Mouse (Mus musculus) liver, embryonic 11.5 days (tissue): ENCODE measurements around the gene Bub1b. TPM values are rescaled to one million over a fixed set of nuclear protein-coding genes. Genes with fewer than 3 reads are reported as not detected.
"Not testable (repeated sequence)": the region's sequence is repeated elsewhere in the genome, so short reads cannot be mapped to it uniquely, and the experiment has no call there.

Experiments
- ATAC-seq: fragments of 200-750 bp; cut with Nextera tagmentation; replicated peaks from 2 replicates; pipeline ENCODE4 v1.8.0; 2017; ENCODE audit warnings: moderate number of reproducible peaks, mild to moderate bottlenecking, moderate TSS enrichment, moderate library complexity; ENCODE audit not compliant: low FRiP score
- DNase-seq: peaks from one replicate; pipeline ENCODE4 v3.0.0-alpha.2; 2017; ENCODE audit warnings: low spot score
- H3K27ac ChIP-seq: fragments of 300-500 bp; sonication (generic); 2 replicates; pipeline ENCODE4 v1.5.1; 2014; ENCODE audit warnings: mild to moderate bottlenecking, low read depth, low read length, control low read depth
- H3K27me3 ChIP-seq: fragments of 300-500 bp; sonication (generic); replicated peaks from 2 replicates; pipeline ENCODE4 v1.6.1; 2014; ENCODE audit warnings: low read length, mixed read lengths; ENCODE audit not compliant: control insufficient read depth, insufficient read depth
- H3K36me3 ChIP-seq: fragments of 300-500 bp; sonication (generic); 2 replicates; pipeline ENCODE4 v1.6.1; 2014; ENCODE audit warnings: mild to moderate bottlenecking, low read length, moderate library complexity, mixed read lengths; ENCODE audit not compliant: control insufficient read depth, insufficient read depth
- H3K4me1 ChIP-seq: fragments of 300-500 bp; sonication (generic); replicated peaks from 2 replicates; pipeline ENCODE4 v1.6.1; 2014; ENCODE audit warnings: low read length, mixed read lengths; ENCODE audit not compliant: control insufficient read depth, insufficient read depth
- H3K4me2 ChIP-seq: fragments of 300-500 bp; sonication (generic); 2 replicates; pipeline ENCODE4 v1.6.1; 2014; ENCODE audit warnings: mild to moderate bottlenecking, control low read depth, moderate library complexity
- H3K4me3 ChIP-seq: fragments of 300-500 bp; sonication (generic); 2 replicates; pipeline ENCODE4 v1.5.1; 2014; ENCODE audit warnings: low read depth, low read length, control low read depth
- H3K9ac ChIP-seq: fragments of 300-500 bp; sonication (generic); 2 replicates; pipeline ENCODE4 v1.6.1; 2014; ENCODE audit warnings: low read depth, low read length, control low read depth
- H3K9me3 ChIP-seq: fragments of 300-500 bp; sonication (generic); 2 replicates; pipeline ENCODE4 v1.6.1; 2016; ENCODE audit warnings: low read length, inconsistent platforms, mixed read lengths; ENCODE audit not compliant: control insufficient read depth
- WGBS: fragments of 180-500 bp; shearing (Covaris S2); extraction: QIAGEN DNeasy Blood & Tissue Kit; methylation state at CpG from one replicate; pipeline ENCODE4 v1.1.7; 2014; 5-methylcytosine and 5-hydroxymethylcytosine counted together
- polyA plus RNA-seq: library from polyadenylated mRNA; unstranded; fragments of >200 nt; fragmentation: Nextera tagmentation; extraction: Ambion mirVana; gene quantifications from 2 replicates; pipeline ENCODE4 v1.2.1, GENCODE M21; 2014

The Bub1b gene
- polyA plus RNA-seq, result 97.7 and 112 TPM in 2 replicates

- 5% methylated on average over 41 of the region's 41 CpGs for WGBS
- peaks cover 17% of the 10 kb centered on the region for H3K4me1 ChIP-seq
- H3K4me2 ChIP-seq, result peak within 1 kb of the TSS; percentile 74
- H3K4me3 ChIP-seq, result peak within 1 kb of the TSS; percentile 73
- no peaks in the 10 kb centered on the region for H3K27me3 ChIP-seq
- H3K27ac ChIP-seq, result peak within 1 kb of the TSS; percentile 56; the same call in 1 of the 2 replicates
- ATAC-seq, result peak; percentile 97
- no peaks in the 10 kb centered on the region for H3K9me3 ChIP-seq
- DNase-seq, result peak; percentile 90
- peaks cover 16% of the 10 kb centered on the region; the same call in 1 of the 2 replicates for H3K36me3 ChIP-seq
- H3K9ac ChIP-seq, result peak within 1 kb of the TSS; percentile 83
Measured at GRCm38 (mm10) chr2:118597673-118598568, at the start of gene Bub1b. TSS of gene Bub1b (plus strand) at chr2:118598211.

DNA sequence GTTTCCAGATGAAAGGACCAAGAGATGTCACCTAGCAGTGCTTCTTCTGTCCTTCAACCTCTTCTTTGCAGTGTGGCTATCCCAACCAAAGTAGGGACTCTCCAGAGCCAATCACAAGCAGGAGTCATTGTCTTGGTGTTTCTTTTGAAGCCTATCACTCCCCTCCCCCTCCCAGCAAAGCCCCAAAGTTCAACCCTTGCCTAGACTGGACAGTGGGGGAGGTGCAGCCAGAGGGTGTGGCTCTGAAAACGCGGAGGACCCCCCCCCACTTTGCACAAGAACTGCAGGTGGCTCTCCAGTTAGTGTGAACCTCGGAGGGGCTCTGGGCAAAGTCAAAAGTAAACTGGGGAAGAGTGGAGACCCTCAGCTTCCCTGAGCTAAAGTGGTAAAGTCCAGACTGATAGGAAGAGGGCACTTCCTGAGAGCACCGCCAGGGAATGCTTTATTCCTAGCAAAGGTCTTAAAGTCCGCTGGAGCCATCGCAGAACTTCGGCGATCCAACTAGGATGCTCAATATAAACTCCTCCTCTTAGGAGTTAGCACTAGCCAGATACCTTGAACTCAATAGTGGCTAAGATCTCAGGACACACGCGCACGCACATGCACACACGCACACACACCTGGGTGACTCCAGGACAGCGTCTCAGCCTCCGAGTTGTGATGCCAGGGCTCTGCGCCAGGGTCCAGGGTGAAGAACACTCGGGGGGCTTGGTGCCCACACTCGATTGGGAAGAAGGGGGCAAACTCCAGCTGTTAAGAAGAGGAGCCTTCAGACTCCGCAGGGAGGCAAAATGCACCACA lies 49.4 kb upstream of the Bub1b start:
- Histone ChIP-seq H3K4me1 (peaks cover 45% of the 10 kb centered on the region), H3K4me3 (peak overlapping the region; percentile 77), H3K4me2 (peak overlapping the region; percentile 94), H3K36me3 (no peaks in the 10 kb centered on the region), H3K27ac (no peak overlapping the region), H3K9ac (peak overlapping the region; percentile 64), H3K27me3 (peaks cover 13% of the 10 kb centered on the region), H3K9me3 (no peaks in the 10 kb centered on the region)
- DNase-seq, result peak; percentile 49
- WGBS, result 1% methylated on average over 18 of the region's 18 CpGs
- no peak for ATAC-seq

DNA sequence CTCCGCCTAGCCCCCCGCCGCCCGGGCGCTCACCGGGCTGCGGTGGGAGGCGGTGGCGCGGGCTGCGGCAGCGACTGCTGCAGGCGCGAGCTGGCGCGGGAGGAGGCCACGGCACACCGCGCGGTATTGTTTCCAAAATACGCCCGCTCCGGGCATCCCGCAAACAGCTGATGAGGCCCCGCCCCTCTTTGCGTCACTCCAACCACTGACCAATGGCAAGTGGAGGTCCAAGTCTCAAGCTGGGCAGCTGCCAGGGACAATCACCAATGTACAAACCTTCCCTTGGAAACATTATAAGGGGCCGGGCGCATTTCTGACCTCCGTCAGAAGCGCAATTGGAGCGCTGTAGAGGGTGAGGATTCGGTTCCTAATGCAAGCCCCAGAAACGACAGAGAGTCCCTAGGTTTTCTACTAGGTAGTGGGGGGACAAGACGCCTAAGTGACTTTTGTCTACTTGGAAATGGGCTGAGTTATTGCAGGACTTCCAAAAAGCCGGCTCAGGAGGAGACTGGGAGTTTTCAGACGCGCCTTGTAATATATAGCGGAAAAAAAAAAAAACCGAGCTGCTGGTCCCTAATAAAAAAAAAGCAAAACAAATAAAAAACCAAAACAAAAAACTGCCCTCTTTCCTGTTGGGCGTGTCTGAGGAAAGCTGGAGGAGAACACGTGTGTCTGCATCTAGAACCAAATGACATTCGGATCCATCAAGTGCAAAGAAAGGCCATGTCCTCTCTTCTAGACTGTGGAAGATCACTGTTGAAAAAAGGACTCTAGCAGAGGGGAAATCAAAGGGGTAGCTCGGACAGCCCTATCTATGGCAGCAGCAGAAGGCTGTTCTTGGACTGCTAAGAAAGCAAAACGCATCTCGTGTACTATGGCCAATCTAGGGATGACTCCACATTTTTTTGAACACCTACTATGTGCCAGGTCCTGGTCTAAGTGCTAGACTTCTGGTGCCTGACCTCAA lies 48.2 kb upstream of the Bub1b start, which contains the start of gene Bmf:
Gene Bmf (minus strand): TSS at position 181 of the 967 bp plus-strand sequence.
- no peak within 1 kb of the TSS for H3K27ac ChIP-seq
- no peaks in the 10 kb centered on the region for H3K36me3 ChIP-seq
- 2% methylated on average over 45 of the region's 45 CpGs for WGBS
- H3K9me3 ChIP-seq, result no peaks in the 10 kb centered on the region
- H3K4me1 ChIP-seq, result peaks cover 38% of the 10 kb centered on the region
- peak within 1 kb of the TSS; percentile 77 for H3K4me3 ChIP-seq
- H3K9ac ChIP-seq, result peak within 1 kb of the TSS; percentile 64
- DNase-seq (peak; percentile 89), ATAC-seq (peak; percentile 83)
- peak within 1 kb of the TSS; percentile 94 for H3K4me2 ChIP-seq
- H3K27me3 ChIP-seq, result peaks cover 13% of the 10 kb centered on the region

DNA sequence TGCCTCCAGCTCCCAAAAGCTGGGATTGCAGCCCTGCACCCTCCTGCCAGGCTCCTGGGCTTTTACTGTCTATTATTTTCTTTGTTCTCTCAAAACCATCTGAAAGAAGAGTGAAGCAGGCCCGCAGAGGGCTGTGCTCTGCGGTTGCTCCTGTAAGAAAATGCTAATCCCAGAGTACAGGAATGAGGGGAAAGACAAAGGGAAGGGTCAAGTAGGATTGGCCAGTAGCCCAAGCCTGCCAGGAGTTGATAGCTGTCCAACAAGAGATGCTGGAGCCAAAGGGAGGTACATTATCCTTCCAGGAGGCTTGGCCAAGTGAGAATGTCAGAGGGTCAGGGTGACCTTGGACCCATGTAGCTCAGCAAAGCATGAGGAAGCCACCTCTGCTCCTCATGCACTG lies 46.4 kb upstream of the Bub1b start:
- no peak overlapping the region for H3K9ac ChIP-seq
- DNase-seq, result no peak
- H3K4me3 ChIP-seq, result no peak overlapping the region
- peaks cover 21% of the 10 kb centered on the region for H3K4me1 ChIP-seq
- H3K4me2 ChIP-seq, result no peak overlapping the region
- peaks cover 13% of the 10 kb centered on the region for H3K27me3 ChIP-seq
- no peaks in the 10 kb centered on the region for H3K36me3 ChIP-seq
- H3K9me3 ChIP-seq, result no peaks in the 10 kb centered on the region
- no peak overlapping the region for H3K27ac ChIP-seq
- no peak for ATAC-seq
- 55% methylated on average over 2 of the region's 2 CpGs for WGBS

DNA sequence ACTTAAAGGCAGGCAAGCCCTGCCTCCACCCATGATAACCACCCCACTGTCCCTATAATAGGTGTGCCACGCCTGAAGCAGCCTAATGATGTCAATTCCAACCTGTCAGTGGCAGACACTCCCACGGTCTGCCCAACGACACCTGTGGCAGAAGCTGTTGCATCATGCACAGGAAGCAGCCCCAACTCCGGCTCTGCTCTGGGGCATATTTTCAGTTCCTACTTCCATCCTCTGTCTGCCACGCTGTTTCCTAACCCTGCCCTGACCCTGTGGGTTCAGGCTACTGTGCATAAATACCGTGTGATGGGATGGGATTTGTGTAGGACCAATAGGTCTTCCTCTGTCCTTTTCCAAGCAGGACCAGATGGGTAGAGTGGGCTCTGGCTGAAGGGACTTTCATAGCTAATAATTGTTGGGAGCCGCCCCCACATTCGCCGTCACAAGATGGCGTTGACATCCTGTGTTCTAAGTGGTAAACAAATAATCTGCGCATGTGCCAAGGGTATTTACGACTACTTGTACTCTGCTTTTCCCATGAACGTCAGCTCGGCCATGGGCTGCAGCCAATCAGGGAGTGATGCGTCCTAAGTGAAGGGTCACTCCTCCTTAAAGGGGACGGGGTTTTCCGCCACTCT lies 43.5 kb upstream of the Bub1b start:
- 0 out of 2 replicates have a peak overlapping the region, but pooled peaks have one; percentile 19 for H3K27ac ChIP-seq
- DNase-seq, result peak; percentile 36
- H3K36me3 ChIP-seq, H3K27me3 ChIP-seq, H3K4me1 ChIP-seq, H3K9me3 ChIP-seq: not testable (repeated sequence)
- peak; percentile 60 for ATAC-seq
- H3K9ac ChIP-seq, result peak overlapping the region; percentile 49; the same call in 1 of the 2 replicates
- peak overlapping the region; percentile 48 for H3K4me3 ChIP-seq
- peak overlapping the region; percentile 45 for H3K4me2 ChIP-seq
- WGBS, result 52% methylated on average over 15 of the region's 17 CpGs

- Histone ChIP-seq H3K27me3 (no peaks in the 10 kb centered on the region), H3K4me2 (no peak overlapping the region), H3K27ac (no peak overlapping the region), H3K4me3 (no peak overlapping the region), H3K4me1 (no peaks in the 10 kb centered on the region), H3K9me3 (no peaks in the 10 kb centered on the region), H3K9ac (no peak overlapping the region), H3K36me3 (no peaks in the 10 kb centered on the region)
- 87% methylated on average over 3 of the region's 3 CpGs for WGBS
- no peak for DNase-seq
- no peak for ATAC-seq
Measured at GRCm38 (mm10) chr2:118558426-118558825, 39.6 kb upstream of the Bub1b start.

DNA sequence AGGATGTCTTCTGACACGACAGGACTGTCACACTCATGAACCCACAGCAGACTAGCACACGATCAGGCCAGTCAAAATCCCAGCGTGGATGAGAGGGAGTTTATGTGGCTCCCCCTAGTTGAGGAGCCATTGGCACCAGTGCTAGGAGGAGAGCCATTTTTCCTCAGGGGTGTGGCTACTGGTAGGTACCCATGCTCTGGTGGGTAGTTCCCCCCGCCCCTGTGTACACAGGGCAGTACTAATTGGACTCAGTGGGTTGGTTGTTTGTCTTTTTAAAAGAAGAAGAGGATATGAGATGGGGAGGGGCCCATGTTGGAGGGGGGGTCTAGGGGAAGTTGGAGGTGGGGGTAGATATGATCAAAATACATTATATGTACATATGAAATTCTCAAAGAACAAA lies 36.0 kb upstream of the Bub1b start:
- DNase-seq (no peak), ATAC-seq (no peak)
- no peak overlapping the region for H3K27ac ChIP-seq
- no peaks in the 10 kb centered on the region for H3K9me3 ChIP-seq
- H3K4me1 ChIP-seq, result no peaks in the 10 kb centered on the region
- H3K4me2 ChIP-seq, result no peak overlapping the region
- no peak overlapping the region for H3K9ac ChIP-seq
- no peaks in the 10 kb centered on the region for H3K36me3 ChIP-seq
- H3K27me3 ChIP-seq, result no peaks in the 10 kb centered on the region
- H3K4me3 ChIP-seq, result no peak overlapping the region
- WGBS, result 79% methylated on average over 4 of the region's 4 CpGs
